Mouse (Mus musculus) hematopoietic stem cell, adult 5-6 weeks (primary cell): ENCODE results near the gene Ifna15. TPM values are rescaled to one million over a fixed set of nuclear protein-coding genes. Genes with fewer than 3 reads are reported as not detected.

Experiments
- ATAC-seq, 2 experiments: fragments of 125-278 bp in 1 of 2; replicated peaks in 1 of 2; 2 replicates each; pipeline ENCODE4 v1.8.0; 2016 to 2017; ENCODE audit warnings: inconsistent platforms in 2 of 2, mild to moderate bottlenecking in 2 of 2, moderate number of reproducible peaks in 2 of 2, low read depth in 1 of 2, moderate TSS enrichment in 1 of 2; ENCODE audit not compliant: low FRiP score in 2 of 2, poor library complexity in 2 of 2, severe bottlenecking in 2 of 2, insufficient read depth in 1 of 2, low TSS enrichment in 1 of 2
- total RNA-seq: library from RNA; stranded (forward); fragments of 172-1452, 232-1000 nt; gene quantifications from 2 replicates; pipeline ENCODE4 v1.2.3, GENCODE M21; 2017

Gene Ifna15
- total RNA-seq, 1 experiment from 2014 or later = not detected

DNA sequence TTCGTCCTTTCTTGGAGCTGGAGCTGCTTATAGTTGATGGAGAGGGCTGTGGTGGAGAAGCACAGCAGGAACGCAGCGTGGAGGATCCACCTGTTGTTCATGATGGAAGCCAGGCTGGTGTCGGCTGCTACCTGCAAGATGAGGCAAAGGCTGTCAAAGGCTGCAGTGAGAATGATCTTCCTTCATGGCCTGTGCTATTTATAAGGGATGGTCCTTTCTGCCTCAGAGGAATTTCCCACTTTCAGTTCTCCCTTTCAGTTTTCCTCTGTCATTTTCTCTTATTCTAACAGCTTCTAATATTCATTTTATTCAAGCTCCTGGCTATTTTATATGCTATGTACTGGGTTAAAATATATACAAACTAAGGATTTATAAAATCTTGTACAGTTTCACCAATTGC is 35.4 kb downstream of the Ifna15 start, which contains the start of gene Ifnb1:
Gene Ifnb1, minus strand, starts transcription at position 101 of the 400 bp plus-strand sequence.
- ATAC-seq = no peak

- no peak for ATAC-seq
Observed at GRCm38 (mm10) chr4:88517957-88518356, 40.1 kb downstream of the Ifna15 start.

DNA sequence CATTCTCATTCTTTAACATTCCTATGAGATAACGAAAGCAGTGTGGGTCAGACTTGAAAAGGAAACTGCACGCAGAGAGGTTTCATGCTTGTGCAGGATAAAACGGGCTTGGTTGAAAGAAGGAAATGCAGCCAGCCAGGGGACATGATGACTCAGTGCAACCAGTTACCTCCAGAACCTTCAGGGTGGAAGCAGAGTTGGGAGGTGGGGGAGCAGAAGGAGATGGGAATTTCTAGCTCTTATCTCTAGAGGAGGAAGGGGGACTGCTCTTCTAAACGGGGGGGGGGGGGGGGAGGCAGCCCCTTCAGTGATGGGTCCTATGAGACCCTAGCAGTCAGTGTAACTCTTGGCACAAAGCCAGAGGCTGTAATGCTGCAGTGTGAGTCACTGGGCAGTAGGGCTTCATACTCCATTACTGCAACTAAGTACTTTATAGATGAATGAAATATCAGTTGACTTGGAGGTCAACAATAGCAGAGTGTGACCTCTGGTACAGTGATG is 42.3 kb downstream of the Ifna15 start:
- ATAC-seq = peak; percentile 54 to 63

GRCm38 (mm10) chr4:88515250-88515649 is 42.8 kb downstream of the Ifna15 start:
- ATAC-seq = no peak; a peak in 1 of 4 replicates

DNA sequence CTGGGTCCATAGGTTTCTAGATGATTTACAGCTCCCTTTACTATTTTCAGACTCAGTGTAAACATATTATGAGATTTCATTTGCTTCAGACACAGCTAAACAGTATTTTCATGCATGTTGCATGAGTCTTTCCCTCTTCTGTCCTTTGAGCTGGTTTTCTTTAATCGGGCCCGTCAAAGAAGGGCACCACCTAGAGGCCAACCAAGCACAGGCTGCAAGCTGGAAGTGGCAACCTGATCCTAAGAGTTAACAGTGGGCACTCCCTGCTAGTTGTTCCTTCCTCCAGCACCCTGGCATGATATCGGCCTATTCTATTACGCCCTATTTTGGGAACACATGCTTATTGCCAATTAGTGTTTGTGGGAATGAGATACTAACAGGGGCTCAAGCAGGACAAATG is 43.6 kb downstream of the Ifna15 start:
- ATAC-seq = peak; percentile 75 to 85

DNA sequence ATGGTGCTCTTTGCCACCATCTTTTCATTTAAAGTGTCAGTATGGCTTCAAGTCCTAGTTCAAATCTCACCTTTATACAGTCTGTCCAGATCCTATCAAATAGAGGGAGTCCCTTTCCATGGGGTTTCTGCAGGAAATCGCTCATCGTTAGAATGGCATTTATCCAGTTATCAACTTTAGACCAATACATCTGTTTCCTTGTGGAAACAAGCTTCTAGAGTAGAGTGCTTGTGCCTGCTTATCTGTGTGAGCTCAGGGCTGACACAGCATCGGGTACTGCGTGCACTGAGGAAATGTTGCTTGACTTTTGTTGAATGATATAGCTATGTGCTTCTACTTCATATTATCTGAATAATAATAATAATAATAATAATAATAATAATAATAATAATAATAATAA is 44.3 kb downstream of the Ifna15 start:
- peak in 1 of 2 experiments; percentile 31; a peak in 2 of 4 replicates for ATAC-seq

Other genes with a start within 250 kb of the Ifna15 start
- 25.9 and 33.5 TPM in 2 replicates for gene Hacd4, start 119.3 kb downstream of the Ifna15 start, total RNA-seq
- not detected in 2 replicates for gene Ifnb1, start 35.5 kb downstream of the Ifna15 start, total RNA-seq
- gene Ifna14, start 13.6 kb upstream of the Ifna15 start, total RNA-seq = not detected in 2 replicates
- not detected in 2 replicates for gene Ifna9, start 34.1 kb upstream of the Ifna15 start, total RNA-seq
- gene Ifna12, start 45.1 kb upstream of the Ifna15 start, total RNA-seq = not detected in 2 replicates
- not detected in 2 replicates for gene C87499, start 76.2 kb upstream of the Ifna15 start, total RNA-seq
- gene Ifna13, start 86.2 kb upstream of the Ifna15 start, total RNA-seq = not detected in 2 replicates
- not detected in 2 replicates for gene Ifna16, start 118.7 kb upstream of the Ifna15 start, total RNA-seq
- gene Ifna2, start 125.7 kb upstream of the Ifna15 start, total RNA-seq = not detected in 2 replicates
- not detected in 2 replicates for gene Ifnab, start 133.1 kb upstream of the Ifna15 start, total RNA-seq
- gene Gm26566, start 163.6 kb upstream of the Ifna15 start, total RNA-seq = 2.2 TPM in 1 of 2 replicates, not detected in the other
- 101 and 115 TPM in 2 replicates for gene Klhl9, start 164.2 kb upstream of the Ifna15 start, total RNA-seq
- gene Gm13271, start 196.6 kb upstream of the Ifna15 start, total RNA-seq = not detected in 2 replicates
- gene Gm13283, start 201.9 kb upstream of the Ifna15 start, total RNA-seq = not detected in 2 replicates
- not detected in 2 replicates for gene Gm13290, start 215.6 kb upstream of the Ifna15 start, total RNA-seq
- gene Gm13289, start 218.7 kb upstream of the Ifna15 start, total RNA-seq = not detected in 2 replicates
- not detected in 2 replicates for gene Gm13272, start 221.6 kb upstream of the Ifna15 start, total RNA-seq
- gene Ifnz, start 223.9 kb upstream of the Ifna15 start, total RNA-seq = 0.55 TPM in 1 of 2 replicates, not detected in the other
- gene Gm13276, start 227.5 kb upstream of the Ifna15 start, total RNA-seq = not detected in 2 replicates
- not detected in 2 replicates for gene Gm13277, start 230.4 kb upstream of the Ifna15 start, total RNA-seq
- not detected in 2 replicates for gene Gm13278, start 233.3 kb upstream of the Ifna15 start, total RNA-seq
- gene Gm13275, start 236.2 kb upstream of the Ifna15 start, total RNA-seq = not detected in 2 replicates
- not detected in 2 replicates for gene Gm13279, start 239.2 kb upstream of the Ifna15 start, total RNA-seq
- gene Gm13285, start 241.4 kb upstream of the Ifna15 start, total RNA-seq = 0.89 TPM in 1 of 2 replicates, not detected in the other
- not detected in 2 replicates for gene Gm13287, start 245.0 kb upstream of the Ifna15 start, total RNA-seq
- not detected in 2 replicates for gene Gm13288, start 247.3 kb upstream of the Ifna15 start, total RNA-seq